Mouse (Mus musculus) bone marrow macrophage, adult 2 months (primary cell): ENCODE measurements around the gene Trim69.

ENCODE experiments used
- CTCF ChIP-seq: IDR thresholded peaks from 2 replicates; pipeline ENCODE4 v1.5.1; 2012; ENCODE audit warnings: low read depth, mild to moderate bottlenecking, low read length, moderate library complexity
- POLR2A ChIP-seq: IDR thresholded peaks from 2 replicates; pipeline ENCODE4 v1.6.1; 2012; ENCODE audit warnings: mild to moderate bottlenecking, low read depth, low read length, borderline replicate concordance

DNA sequence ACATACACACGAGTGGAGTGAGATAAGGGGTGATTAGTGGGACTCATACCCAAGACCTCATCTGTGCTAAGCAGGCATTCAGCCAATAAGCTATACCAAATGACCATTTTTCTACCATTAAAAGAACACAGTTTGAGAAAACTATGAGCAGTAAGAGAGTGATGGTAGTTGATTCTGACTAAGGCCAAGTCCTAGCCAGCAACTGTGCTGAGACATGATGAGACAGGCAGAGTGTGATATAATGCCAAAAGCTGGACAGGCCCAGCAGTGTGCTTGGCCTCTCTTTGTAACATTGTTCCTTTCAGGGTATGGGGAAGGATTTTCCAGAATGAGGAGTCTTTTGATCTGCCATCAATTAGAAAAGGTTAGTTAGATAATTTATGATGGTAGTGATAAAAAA lies 41.0 kb downstream of the Trim69 start:
- TF ChIP-seq CTCF: no peak
- no peak for TF ChIP-seq POLR2A
